Mouse (Mus musculus) lung, embryonic 14.5 days (tissue): ENCODE measurements around the gene Polr3gl. TPM values are rescaled to one million over a fixed set of nuclear protein-coding genes. Genes with fewer than 3 reads are reported as not detected.

Source experiments
- ATAC-seq: fragments of 200-750 bp; cut with Nextera tagmentation; 2 replicates; pipeline ENCODE4 v1.8.0; 2017; ENCODE audit warnings: mild to moderate bottlenecking, moderate TSS enrichment, moderate library complexity; ENCODE audit not compliant: insufficient read depth
- DNase-seq: peaks from one replicate; pipeline ENCODE4 v3.0.0-alpha.2; 2015
- H3K27ac ChIP-seq: fragments of 300-500 bp; sonication (generic); 2 replicates; pipeline ENCODE4 v1.5.1; 2014; ENCODE audit warnings: low read depth, mild to moderate bottlenecking, moderate library complexity
- H3K27me3 ChIP-seq: fragments of 300-500 bp; sonication (generic); 2 replicates; pipeline ENCODE4 v1.6.1; 2014; ENCODE audit warnings: low read length, control low read depth; ENCODE audit not compliant: insufficient read depth
- H3K36me3 ChIP-seq: fragments of 300-500 bp; sonication (generic); 2 replicates; pipeline ENCODE4 v1.6.1; 2014; ENCODE audit warnings: control low read depth; ENCODE audit not compliant: insufficient read depth
- H3K4me1 ChIP-seq: fragments of 300-500 bp; sonication (generic); 2 replicates; pipeline ENCODE4 v1.6.1; 2014; ENCODE audit warnings: antibody characterized with exemption, control low read depth; ENCODE audit not compliant: insufficient read depth
- H3K4me2 ChIP-seq: fragments of 300-500 bp; sonication (generic); 2 replicates; pipeline ENCODE4 v1.6.1; 2014; ENCODE audit warnings: mild to moderate bottlenecking
- H3K4me3 ChIP-seq: fragments of 300-500 bp; sonication (generic); 2 replicates; pipeline ENCODE4 v1.5.1; 2014; ENCODE audit warnings: low read depth, low read length
- H3K9ac ChIP-seq: fragments of 300-500 bp; sonication (generic); 2 replicates; pipeline ENCODE4 v1.6.1; 2014
- H3K9me3 ChIP-seq: fragments of 300-500 bp; sonication (generic); 2 replicates; pipeline ENCODE4 v1.6.1; 2016; ENCODE audit warnings: low read depth, low read length, control low read depth
- CTCF ChIP-seq: IDR thresholded peaks from 2 replicates; pipeline ENCODE4 v1.5.1; 2016; ENCODE audit warnings: antibody characterized with exemption, low read depth
- WGBS: fragments of 180-500 bp; shearing (Covaris S2); extraction: QIAGEN DNeasy Blood & Tissue Kit; methylation state at CpG from one replicate; pipeline ENCODE4 v1.1.7; 2014; 5-methylcytosine and 5-hydroxymethylcytosine counted together
- polyA plus RNA-seq: library from polyadenylated mRNA; unstranded; fragments of >200 nt; fragmentation: Nextera tagmentation; extraction: Ambion mirVana; gene quantifications from 2 replicates; pipeline ENCODE4 v1.2.1, GENCODE M21; 2014

Polr3gl gene
- polyA plus RNA-seq, 1 experiment from 2014 or later = 22.9 TPM

- 5% methylated on average over 8 of the region's 8 CpGs for whole genome bisulfite sequencing
- no peaks in the 10 kb centered on the region for H3K9me3 ChIP-seq
- peak; percentile 67 for TF ChIP-seq CTCF
- DNase-seq (peak; percentile 88), ATAC-seq (no peak)
- H3K36me3 ChIP-seq = no peaks in the 10 kb centered on the region
- H3K27me3 ChIP-seq = no peaks in the 10 kb centered on the region
- H3K4me1 ChIP-seq = peaks cover 9% of the 10 kb centered on the region; the same call in 1 of the 2 replicates
- peak overlapping the region; percentile 22; the same call in 1 of the 2 replicates for H3K9ac ChIP-seq
- H3K4me3 ChIP-seq = no peak overlapping the region
- no peak overlapping the region for H3K4me2 ChIP-seq
- H3K27ac ChIP-seq = no peak overlapping the region
Observed at GRCm38 (mm10) chr3:96551203-96551602, 42.8 kb downstream of the Polr3gl start.

- DNase-seq (no peak), ATAC-seq (no peak)
- H3K36me3 ChIP-seq = no peaks in the 10 kb centered on the region
- no peaks in the 10 kb centered on the region for H3K4me1 ChIP-seq
- no peaks in the 10 kb centered on the region for H3K27me3 ChIP-seq
- 74% methylated on average over 5 of the region's 5 CpGs for WGBS
- TF ChIP-seq CTCF = no peak
- H3K27ac ChIP-seq = no peak overlapping the region
- H3K9ac ChIP-seq = no peak overlapping the region
- no peak overlapping the region for H3K4me3 ChIP-seq
- H3K4me2 ChIP-seq = no peak overlapping the region
- no peaks in the 10 kb centered on the region for H3K9me3 ChIP-seq
Observed at GRCm38 (mm10) chr3:96549346-96549745, 44.6 kb downstream of the Polr3gl start.

GRCm38 (mm10) chr3:96548824-96549223 lies 45.2 kb downstream of the Polr3gl start:
- H3K9me3 ChIP-seq = no peaks in the 10 kb centered on the region
- H3K27ac ChIP-seq = no peak overlapping the region
- TF ChIP-seq CTCF = no peak
- DNase-seq (no peak), ATAC-seq (no peak)
- H3K4me1 ChIP-seq = no peaks in the 10 kb centered on the region
- H3K4me3 ChIP-seq = no peak overlapping the region
- no peak overlapping the region for H3K4me2 ChIP-seq
- H3K27me3 ChIP-seq = no peaks in the 10 kb centered on the region
- 72% methylated on average over 7 of the region's 7 CpGs for WGBS
- no peak overlapping the region for H3K9ac ChIP-seq
- H3K36me3 ChIP-seq = no peaks in the 10 kb centered on the region

- peak overlapping the region; percentile 33; the same call in 1 of the 2 replicates for H3K4me2 ChIP-seq
- DNase-seq = peak; percentile 87
Observed at GRCm38 (mm10) chr3:96547389-96547960, 46.5 kb downstream of the Polr3gl start.

GRCm38 (mm10) chr3:96546880-96547279 lies 47.1 kb downstream of the Polr3gl start:
- DNase-seq (no peak), ATAC-seq (no peak)
- Histone ChIP-seq H3K4me1 (no peaks in the 10 kb centered on the region), H3K36me3 (no peaks in the 10 kb centered on the region), H3K4me2 (no peak overlapping the region), H3K27me3 (no peaks in the 10 kb centered on the region), H3K4me3 (no peak overlapping the region), H3K9me3 (no peaks in the 10 kb centered on the region), H3K27ac (no peak overlapping the region), H3K9ac (no peak overlapping the region)
- no peak for TF ChIP-seq CTCF
- 45% methylated on average over 4 of the region's 4 CpGs for WGBS

More at GRCm38 (mm10) chr3:96547389-96547960, 46.5 kb downstream of the Polr3gl start:
- no peaks in the 10 kb centered on the region for H3K9me3 ChIP-seq
- TF ChIP-seq CTCF = peak; percentile 82
- 8% methylated on average over 14 of the region's 14 CpGs for WGBS
- ATAC-seq = peak; percentile 55; the same call in 1 of the 2 replicates
- H3K27ac ChIP-seq = no peak overlapping the region
- H3K9ac ChIP-seq = no peak overlapping the region
- H3K27me3 ChIP-seq = no peaks in the 10 kb centered on the region
- no peaks in the 10 kb centered on the region for H3K36me3 ChIP-seq
- no peak overlapping the region for H3K4me3 ChIP-seq
- no peaks in the 10 kb centered on the region for H3K4me1 ChIP-seq

- no peaks in the 10 kb centered on the region for H3K27me3 ChIP-seq
- ATAC-seq = no peak
Observed at GRCm38 (mm10) chr3:96545565-96545964, 48.4 kb downstream of the Polr3gl start.

GRCm38 (mm10) chr3:96543345-96543744 lies 50.6 kb downstream of the Polr3gl start:
- Histone ChIP-seq H3K9ac (no peak overlapping the region), H3K27ac (no peak overlapping the region), H3K4me2 (no peak overlapping the region), H3K4me1 (no peaks in the 10 kb centered on the region), H3K9me3 (no peaks in the 10 kb centered on the region), H3K36me3 (no peaks in the 10 kb centered on the region), H3K27me3 (no peaks in the 10 kb centered on the region), H3K4me3 (no peak overlapping the region)
- TF ChIP-seq CTCF = no peak
- DNase-seq (no peak), ATAC-seq (no peak)
- WGBS = 72% methylated on average over 11 of the region's 11 CpGs

More at GRCm38 (mm10) chr3:96545565-96545964, 48.4 kb downstream of the Polr3gl start:
- Histone ChIP-seq H3K9ac (no peak overlapping the region), H3K9me3 (no peaks in the 10 kb centered on the region), H3K27ac (no peak overlapping the region), H3K4me1 (no peaks in the 10 kb centered on the region), H3K4me3 (no peak overlapping the region), H3K36me3 (no peaks in the 10 kb centered on the region), H3K4me2 (no peak overlapping the region)
- DNase-seq = no peak
- TF ChIP-seq CTCF = peak; percentile 40
- 40% methylated on average over 1 of the region's 1 CpGs for WGBS
